ENCODE assay signal across 8 mouse cellular contexts in genomic region chr6:139655399-139655798, GRCm38 (mm10).
A peak's percentile ranks its signal among the peaks of the same experiment; 100 is the strongest.
DNase-seq lines count a peak whose midpoint lies in the region; ATAC-seq and TF ChIP-seq lines count a peak whose summit lies in the region.

No protein-coding gene starts in this region.

- H3K9me3 ChIP-seq in liver, embryonic 14.5 days (ENCODE audit: control insufficient read depth, low read length), result no peaks in the 10 kb centered on the region; the same call in 1 of the 2 replicates
- H3K9me3 ChIP-seq in liver, embryonic 11.5 days (ENCODE audit: control insufficient read depth, low read length), result peaks cover 3% of the 10 kb centered on the region; the same call in 1 of the 2 replicates

- H3K4me3 ChIP-seq in liver, embryonic 14.5 days (ENCODE audit: insufficient read depth in 1 of 2, low read depth in 2 of 2, low read length in 2 of 2), result no peak overlapping the region
- H3K4me3 ChIP-seq in liver, embryonic 11.5 days (ENCODE audit: low read depth, low read length), result no peak overlapping the region
- H3K4me3 ChIP-seq in left cerebral cortex, adult 2 months, result no peak overlapping the region
- H3K4me3 ChIP-seq in cerebellum, adult 2 months (replicated peaks; ENCODE audit: insufficient read depth, low read depth, low read length), result no peak overlapping the region

- no peak for TF ChIP-seq EP300 in liver, embryonic 14.5 days (IDR thresholded peaks at IDR 0.05; ENCODE audit: low read depth)

- no peak overlapping the region for H3K27ac ChIP-seq in liver, embryonic 14.5 days
- no peak overlapping the region for H3K27ac ChIP-seq in liver, embryonic 11.5 days (ENCODE audit: low read depth, low read length)
- no peak overlapping the region for H3K27ac ChIP-seq in left cerebral cortex, adult 2 months
- no peak overlapping the region for H3K27ac ChIP-seq in cerebellum, adult 2 months (ENCODE audit: insufficient read depth, low read length)

- no peaks in the 10 kb centered on the region for H3K27me3 ChIP-seq in liver, embryonic 14.5 days (ENCODE audit: control insufficient read depth, insufficient read depth, low read length)
- H3K27me3 ChIP-seq in liver, embryonic 11.5 days (replicated peaks; ENCODE audit: control insufficient read depth, insufficient read depth, low read length), result no peaks in the 10 kb centered on the region
- no peaks in the 10 kb centered on the region for H3K27me3 ChIP-seq in cerebellum, adult 2 months (ENCODE audit: control insufficient read depth, insufficient read depth, low read length)

- no peaks in the 10 kb centered on the region for H3K4me1 ChIP-seq in liver, embryonic 14.5 days (replicated peaks; ENCODE audit: control insufficient read depth in 2 of 2, insufficient read depth in 2 of 2, low read length in 1 of 2)
- no peaks in the 10 kb centered on the region for H3K4me1 ChIP-seq in liver, embryonic 11.5 days (replicated peaks; ENCODE audit: control insufficient read depth, insufficient read depth, low read length)
- no peaks in the 10 kb centered on the region for H3K4me1 ChIP-seq in cerebellum, adult 2 months (ENCODE audit: control insufficient read depth, insufficient read depth, low read length)

- no peaks in the 10 kb centered on the region for H3K36me3 ChIP-seq in liver, embryonic 14.5 days (replicated peaks; ENCODE audit: control insufficient read depth, insufficient read depth, low read depth)
- H3K36me3 ChIP-seq in liver, embryonic 11.5 days (ENCODE audit: control insufficient read depth, insufficient read depth, low read length), result no peaks in the 10 kb centered on the region

- 23% methylated on average over 4 of the region's 4 CpGs for WGBS in liver, embryonic 14.5 days (ENCODE audit: insufficient replicate concordance)
- WGBS in liver, embryonic 11.5 days, result 34% methylated on average over 4 of the region's 4 CpGs
- WGBS in cerebellum, adult 2 months, result 35% methylated on average over 4 of the region's 4 CpGs

- intact Hi-C loops in left cerebral cortex, adult 2 months (cut with DNase I), result no loop called here

- no peak overlapping the region for H3K4me2 ChIP-seq in liver, embryonic 14.5 days (ENCODE audit: low read depth)
- H3K4me2 ChIP-seq in liver, embryonic 11.5 days, result no peak overlapping the region

- peak; percentile 45 to 61 for DNase-seq in cerebellum, postnatal 14 days
- no peak for DNase-seq in cerebellum, adult 8-10 months
- no peak for DNase-seq in liver, embryonic 14.5 days (ENCODE audit: low read depth in 3 of 3, low spot score in 3 of 3)
- DNase-seq in liver, embryonic 11.5 days (ENCODE audit: low spot score), result no peak
- DNase-seq in adrenal gland, postnatal 25 days, result peak; percentile 4
- DNase-seq in left cerebral cortex, adult 2 months (ENCODE audit: extremely low spot score in 1 of 2, low spot score in 2 of 2), result peak; percentile 12 to 39
- DNase-seq in thymus, postnatal 25 days, result no peak
- no peak for DNase-seq in cerebellum, adult 2 months

- ATAC-seq in liver, embryonic 14.5 days (ENCODE audit: insufficient read depth), result no peak
- ATAC-seq in liver, embryonic 11.5 days (replicated peaks; ENCODE audit: low FRiP score), result no peak

- no peak for TF ChIP-seq POLR2A in cerebellum, adult 2 months (IDR thresholded peaks at IDR 0.05; ENCODE audit: borderline replicate concordance, insufficient read depth, low read length)

- TF ChIP-seq CTCF in liver, embryonic 14.5 days (IDR thresholded peaks at IDR 0.05; ENCODE audit: low read depth), result peak; percentile 23; the same call in 1 of the 2 replicates
- peak; percentile 69 for TF ChIP-seq CTCF in left cerebral cortex, adult 2 months (IDR thresholded peaks at IDR 0.05)
- no peak for TF ChIP-seq CTCF in cerebellum, adult 2 months (IDR thresholded peaks at IDR 0.05; ENCODE audit: borderline replicate concordance, insufficient read depth, low read depth, low read length)

- no peak overlapping the region for H3K9ac ChIP-seq in liver, embryonic 14.5 days (replicated peaks)
- no peak overlapping the region for H3K9ac ChIP-seq in liver, embryonic 11.5 days (ENCODE audit: low read depth, low read length)

Comparison
In these comparisons a context has a peak if more than half of its experiments do, and no peak if none do; other contexts are left out.
1. DNase-seq: peak in cerebellum, postnatal 14 days (2 of 2), adrenal gland, postnatal 25 days (single experiment) and left cerebral cortex, adult 2 months (2 of 2); none in cerebellum, adult 8-10 months (single experiment), liver, embryonic 14.5 days (0 of 3), liver, embryonic 11.5 days (single experiment), thymus, postnatal 25 days (single experiment) and cerebellum, adult 2 months (0 of 2).